Mouse (Mus musculus) hindbrain, embryonic 12.5 days (tissue): ENCODE results near the gene Smoc2. TPM values are rescaled to one million over a fixed set of nuclear protein-coding genes. Genes with fewer than 3 reads are reported as not detected.

Experiments
- ATAC-seq: fragments of 200-750 bp; cut with Nextera tagmentation; 2 replicates; pipeline ENCODE4 v1.8.0; 2017; ENCODE audit warnings: moderate TSS enrichment; ENCODE audit not compliant: low FRiP score
- H3K27ac ChIP-seq: fragments of 300-500 bp; sonication (generic); 2 replicates; pipeline ENCODE4 v1.5.1; 2016; ENCODE audit warnings: mild to moderate bottlenecking
- H3K27me3 ChIP-seq: fragments of 300-500 bp; sonication (generic); 2 replicates; pipeline ENCODE4 v1.6.1; 2016; ENCODE audit warnings: mild to moderate bottlenecking
- H3K36me3 ChIP-seq: fragments of 300-500 bp; sonication (generic); 2 replicates; pipeline ENCODE4 v1.6.1; 2016; ENCODE audit warnings: mild to moderate bottlenecking
- H3K4me1 ChIP-seq: fragments of 300-500 bp; sonication (generic); 2 replicates; pipeline ENCODE4 v1.6.1; 2016
- H3K4me2 ChIP-seq: fragments of 300-500 bp; sonication (generic); replicated peaks from 2 replicates; pipeline ENCODE4 v1.6.1; 2016; ENCODE audit warnings: mild to moderate bottlenecking
- H3K4me3 ChIP-seq: fragments of 300-500 bp; sonication (generic); 2 replicates; pipeline ENCODE4 v1.5.1; 2016; ENCODE audit warnings: mild to moderate bottlenecking
- H3K9ac ChIP-seq: fragments of 300-500 bp; sonication (generic); 2 replicates; pipeline ENCODE4 v1.6.1; 2016; ENCODE audit warnings: mild to moderate bottlenecking, moderate library complexity
- H3K9me3 ChIP-seq: fragments of 300-500 bp; sonication (generic); replicated peaks from 2 replicates; pipeline ENCODE4 v1.6.1; 2016; ENCODE audit warnings: mild to moderate bottlenecking
- WGBS: fragments of 180-500 bp; shearing (Covaris S2); methylation state at CpG from one replicate; pipeline ENCODE4 v1.1.7; 2016; 5-methylcytosine and 5-hydroxymethylcytosine counted together
- polyA plus RNA-seq: library from polyadenylated mRNA; unstranded; fragments of >200 nt; fragmentation: Nextera tagmentation; extraction: Ambion mirVana; gene quantifications from 2 replicates; pipeline ENCODE4 v1.2.1, GENCODE M21; 2016

Gene Smoc2
- 59.2 and 70.5 TPM in 2 replicates for polyA plus RNA-seq

DNA sequence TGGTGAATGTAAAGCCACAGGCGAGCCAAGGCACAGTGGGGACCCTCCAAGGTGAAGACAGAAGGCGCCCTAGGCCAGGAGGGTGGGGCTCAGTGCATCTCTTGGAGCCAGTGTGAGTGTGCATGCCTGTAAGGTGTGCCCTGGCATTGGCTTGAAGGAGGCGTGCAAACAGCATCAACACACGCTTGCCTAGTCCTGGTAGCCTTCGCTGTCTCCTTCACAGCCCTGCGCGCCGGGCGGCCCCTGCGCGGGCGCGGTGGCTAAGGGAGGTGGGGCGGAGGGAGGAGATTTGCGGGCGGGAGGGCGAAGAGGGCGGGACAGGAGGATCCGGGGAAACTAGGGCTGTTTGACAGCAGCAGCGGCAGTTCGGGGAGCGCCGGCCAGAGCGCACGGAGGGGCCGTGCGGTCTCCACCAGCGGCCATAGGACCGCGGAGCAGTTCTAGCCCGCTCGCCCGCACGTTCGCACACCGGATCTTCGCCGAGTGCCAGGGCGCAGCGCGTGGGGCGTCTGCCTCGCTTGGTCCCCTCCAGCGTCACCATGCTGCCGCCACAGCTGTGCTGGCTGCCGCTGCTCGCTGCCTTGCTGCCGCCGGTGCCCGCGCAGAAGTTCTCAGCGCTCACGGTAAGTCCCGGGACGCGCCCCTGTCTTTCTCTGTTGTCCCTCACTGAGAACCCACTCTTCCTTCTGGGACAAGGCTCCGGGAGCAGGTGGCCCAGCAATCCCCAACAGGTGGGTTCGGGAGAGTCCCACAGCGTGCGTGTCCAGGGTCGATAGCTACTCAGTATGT, at the start of gene Smoc2:
Gene Smoc2, plus strand, starts transcription at position 330 of the 789 bp plus-strand sequence.
- no peaks in the 10 kb centered on the region for H3K9me3 ChIP-seq
- ATAC-seq: peak; percentile 58
- peaks cover 23% of the 10 kb centered on the region for H3K4me1 ChIP-seq
- H3K9ac ChIP-seq: peak within 1 kb of the TSS; percentile 50
- no peaks in the 10 kb centered on the region for H3K36me3 ChIP-seq
- under 1% methylated on average over 55 of the region's 61 CpGs for WGBS
- H3K27me3 ChIP-seq: peaks cover 62% of the 10 kb centered on the region
- peak within 1 kb of the TSS; percentile 49 for H3K4me3 ChIP-seq
- peak within 1 kb of the TSS; percentile 91 for H3K4me2 ChIP-seq
- no peak within 1 kb of the TSS for H3K27ac ChIP-seq

DNA sequence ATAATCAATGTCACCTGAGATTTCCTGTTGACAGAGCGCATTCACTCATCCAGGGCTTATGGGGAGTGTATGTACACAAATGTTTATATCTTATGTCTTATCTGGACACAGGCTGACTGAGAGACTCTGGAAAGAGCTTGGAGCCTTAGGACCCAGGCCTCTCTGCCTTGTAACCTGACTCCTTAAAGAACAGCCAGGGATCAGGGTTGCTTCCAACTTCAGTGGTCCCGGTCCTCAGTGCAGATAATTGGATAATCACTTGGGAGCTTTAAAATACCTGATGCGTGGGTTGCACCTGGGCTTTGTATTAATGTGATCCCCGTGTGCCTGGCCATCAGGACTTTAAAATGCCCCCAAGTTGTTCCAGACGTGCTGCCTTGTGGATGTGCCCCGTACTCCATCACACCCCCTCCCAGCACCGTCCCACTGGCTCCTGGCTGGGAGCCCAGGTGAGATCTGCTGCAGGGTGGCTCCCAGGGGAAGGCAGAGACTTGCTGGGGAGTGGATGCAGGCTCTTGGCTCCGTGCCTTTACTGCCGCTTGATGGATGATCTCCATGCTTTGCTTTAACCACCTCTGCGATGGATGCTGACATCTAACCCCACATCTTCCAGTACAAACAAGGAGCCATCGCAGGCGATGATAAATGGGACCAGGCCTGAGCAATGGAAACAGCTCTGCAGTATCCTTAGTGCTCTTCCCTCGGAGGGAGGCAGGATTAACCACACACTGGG, 48.4 kb upstream of the Smoc2 start:
- WGBS: 18% methylated on average over 13 of the region's 13 CpGs
- Histone ChIP-seq H3K27ac (no peak overlapping the region), H3K36me3 (no peaks in the 10 kb centered on the region), H3K4me2 (no peak overlapping the region), H3K9me3 (no peaks in the 10 kb centered on the region), H3K27me3 (no peaks in the 10 kb centered on the region), H3K9ac (no peak overlapping the region), H3K4me1 (peaks cover 10% of the 10 kb centered on the region), H3K4me3 (no peak overlapping the region)
- ATAC-seq: 0 out of 2 replicates have a peak, but pooled peaks have one; percentile 23

DNA sequence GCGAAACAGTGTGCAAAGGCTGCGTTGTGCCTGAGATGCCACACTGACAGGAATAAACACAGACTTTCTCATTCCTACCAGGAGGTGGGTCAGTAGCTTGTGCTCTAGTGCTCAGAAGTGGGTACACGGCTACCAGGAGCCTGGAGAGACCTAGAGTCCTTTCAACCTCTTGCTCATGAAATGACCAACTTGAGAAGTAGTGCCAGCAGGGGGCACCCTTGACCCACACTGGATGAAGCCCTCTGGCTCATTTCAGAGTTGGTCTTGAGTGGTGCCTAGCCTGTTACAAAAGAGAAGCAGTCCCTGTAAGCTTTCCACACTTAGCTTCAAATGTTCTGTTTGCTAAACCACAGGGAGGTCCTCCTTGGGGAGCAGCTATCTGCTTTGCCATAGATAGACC, 46.7 kb upstream of the Smoc2 start:
- WGBS: 58% methylated on average over 3 of the region's 3 CpGs
- H3K9me3 ChIP-seq: no peaks in the 10 kb centered on the region
- no peak overlapping the region for H3K9ac ChIP-seq
- H3K4me3 ChIP-seq: no peak overlapping the region
- no peaks in the 10 kb centered on the region for H3K27me3 ChIP-seq
- H3K4me2 ChIP-seq: no peak overlapping the region
- peak; percentile 29 for ATAC-seq
- peaks cover 10% of the 10 kb centered on the region for H3K4me1 ChIP-seq
- H3K27ac ChIP-seq: no peak overlapping the region
- H3K36me3 ChIP-seq: no peaks in the 10 kb centered on the region

DNA sequence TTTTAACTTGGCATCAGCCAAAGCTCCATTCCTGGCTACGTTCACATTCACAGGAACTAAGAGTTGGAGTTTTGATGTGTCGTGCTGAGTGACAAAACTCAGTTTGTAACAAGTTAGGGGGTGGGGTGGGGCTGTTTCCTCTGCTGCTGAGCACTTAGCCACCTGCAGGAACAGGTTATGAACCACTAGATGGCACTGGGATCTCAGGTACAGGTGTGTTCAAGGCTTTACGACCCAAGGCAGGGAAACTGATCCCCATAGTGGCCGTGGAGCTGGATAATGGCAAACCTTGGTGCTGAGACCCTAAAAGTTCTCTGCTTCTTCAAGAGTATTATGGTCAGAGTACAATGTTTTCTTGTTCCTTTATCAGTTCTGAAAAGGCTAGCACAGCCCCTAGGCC, 45.6 kb upstream of the Smoc2 start:
- Histone ChIP-seq H3K4me2 (no peak overlapping the region), H3K36me3 (no peaks in the 10 kb centered on the region), H3K9ac (no peak overlapping the region), H3K27me3 (no peaks in the 10 kb centered on the region), H3K9me3 (no peaks in the 10 kb centered on the region), H3K4me3 (no peak overlapping the region), H3K4me1 (peaks cover 10% of the 10 kb centered on the region), H3K27ac (no peak overlapping the region)
- no peak for ATAC-seq
- 59% methylated on average over 4 of the region's 4 CpGs for WGBS

DNA sequence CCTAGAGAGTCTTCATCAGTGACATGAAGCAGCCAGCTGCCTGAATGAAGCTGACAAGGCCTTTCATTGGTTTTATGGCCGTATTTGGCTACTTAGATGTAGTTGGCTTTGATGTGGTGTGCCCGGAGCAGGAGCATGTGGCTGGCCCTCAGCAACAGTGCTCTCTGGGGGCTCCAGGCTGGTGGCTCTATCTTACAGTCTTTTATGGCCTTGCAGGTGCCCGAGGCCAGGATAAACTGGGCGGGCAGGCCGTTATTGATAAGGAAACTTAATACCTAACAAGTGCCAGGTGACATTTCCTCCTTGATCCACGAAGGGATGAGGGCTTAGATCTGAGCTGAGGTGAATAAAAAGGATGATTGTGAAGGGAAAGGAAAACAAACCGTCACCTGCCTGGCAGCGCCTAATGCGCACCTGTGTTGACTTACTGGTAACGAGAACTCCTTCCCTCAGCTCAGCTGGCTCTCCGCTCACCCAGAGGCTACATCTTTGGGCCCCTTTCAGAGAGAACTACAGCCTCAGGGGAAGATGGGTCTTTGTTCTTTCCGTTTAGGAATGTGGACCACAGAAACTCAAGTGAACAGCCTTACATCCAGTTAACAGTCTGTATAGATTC, 44.4 kb upstream of the Smoc2 start:
- WGBS: 69% methylated on average over 12 of the region's 12 CpGs
- H3K4me2 ChIP-seq: no peak overlapping the region
- H3K4me1 ChIP-seq: peaks cover 10% of the 10 kb centered on the region
- H3K27me3 ChIP-seq: no peaks in the 10 kb centered on the region
- no peak overlapping the region for H3K27ac ChIP-seq
- no peaks in the 10 kb centered on the region for H3K9me3 ChIP-seq
- H3K9ac ChIP-seq: no peak overlapping the region
- H3K4me3 ChIP-seq: no peak overlapping the region
- H3K36me3 ChIP-seq: no peaks in the 10 kb centered on the region
- no peak for ATAC-seq

DNA sequence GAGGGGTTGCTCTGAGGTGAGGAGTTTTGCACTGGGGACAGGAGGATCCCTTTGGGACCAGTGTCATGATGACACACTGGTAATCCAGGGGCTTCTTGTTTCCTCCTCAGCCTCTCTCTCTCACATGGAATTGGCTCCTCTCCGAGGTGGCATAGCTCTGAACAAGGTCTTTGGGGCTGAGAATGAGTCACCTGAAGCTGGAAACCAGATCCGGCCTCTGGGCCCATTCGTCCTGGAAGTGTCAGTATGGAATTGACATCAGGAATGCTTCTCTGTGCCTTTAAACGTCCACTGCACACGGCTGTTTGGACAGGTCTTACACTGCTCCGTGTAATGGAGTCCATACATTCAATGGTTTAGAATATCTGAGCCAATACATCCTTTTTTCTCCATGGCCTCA, 42.2 kb upstream of the Smoc2 start:
- H3K4me1 ChIP-seq: no peaks in the 10 kb centered on the region
- H3K27ac ChIP-seq: no peak overlapping the region
- WGBS: 73% methylated on average over 6 of the region's 6 CpGs
- no peaks in the 10 kb centered on the region for H3K36me3 ChIP-seq
- no peak for ATAC-seq
- H3K4me3 ChIP-seq: no peak overlapping the region
- no peaks in the 10 kb centered on the region for H3K9me3 ChIP-seq
- H3K27me3 ChIP-seq: no peaks in the 10 kb centered on the region
- no peak overlapping the region for H3K4me2 ChIP-seq
- no peak overlapping the region for H3K9ac ChIP-seq

DNA sequence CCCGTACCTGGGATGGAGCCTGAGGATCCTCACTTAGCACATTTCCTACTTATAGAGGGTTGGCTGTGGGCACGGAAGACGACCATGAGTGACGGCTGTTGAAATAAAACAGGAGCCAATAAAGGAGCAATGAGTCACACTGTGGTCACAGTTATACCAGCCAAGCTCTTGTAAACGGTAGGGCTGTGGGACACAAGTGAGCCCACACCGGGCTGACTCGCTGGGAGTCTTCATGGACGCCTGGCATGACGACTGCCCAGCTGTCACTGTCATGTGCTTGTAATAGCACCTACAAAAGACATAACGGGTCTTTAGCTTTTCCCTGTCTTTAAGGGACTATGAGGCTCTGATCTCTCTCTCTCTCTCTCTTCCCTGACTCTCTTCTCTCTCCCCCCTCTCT, 39.3 kb upstream of the Smoc2 start:
- H3K4me3 ChIP-seq: no peak overlapping the region
- WGBS: 88% methylated on average over 10 of the region's 10 CpGs
- H3K27me3 ChIP-seq: no peaks in the 10 kb centered on the region; the same call in none of the 2 replicates
- no peak for ATAC-seq
- no peaks in the 10 kb centered on the region for H3K4me1 ChIP-seq
- no peak overlapping the region for H3K27ac ChIP-seq
- no peaks in the 10 kb centered on the region for H3K36me3 ChIP-seq
- no peak overlapping the region for H3K4me2 ChIP-seq
- H3K9me3 ChIP-seq: no peaks in the 10 kb centered on the region
- no peak overlapping the region for H3K9ac ChIP-seq

DNA sequence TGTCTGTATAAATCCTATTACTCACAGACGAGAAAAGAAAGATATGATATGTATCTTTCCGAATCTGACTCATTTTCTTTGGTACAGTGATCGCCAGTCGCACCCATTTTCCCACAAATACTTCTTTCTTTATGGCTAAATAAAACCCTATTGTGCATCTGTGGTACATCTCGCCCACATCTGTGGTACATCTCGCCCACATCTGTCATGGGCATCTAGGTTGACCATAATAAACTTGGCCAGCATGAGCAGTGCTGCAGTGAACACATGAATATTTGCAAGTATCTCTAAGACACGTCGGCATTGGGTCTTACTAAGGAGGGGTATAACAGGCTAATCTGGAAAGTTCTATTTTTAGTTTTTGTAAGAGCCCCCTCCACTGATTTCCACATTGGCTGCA, 36.7 kb upstream of the Smoc2 start:
- WGBS: 94% methylated on average over 8 of the region's 8 CpGs

DNA sequence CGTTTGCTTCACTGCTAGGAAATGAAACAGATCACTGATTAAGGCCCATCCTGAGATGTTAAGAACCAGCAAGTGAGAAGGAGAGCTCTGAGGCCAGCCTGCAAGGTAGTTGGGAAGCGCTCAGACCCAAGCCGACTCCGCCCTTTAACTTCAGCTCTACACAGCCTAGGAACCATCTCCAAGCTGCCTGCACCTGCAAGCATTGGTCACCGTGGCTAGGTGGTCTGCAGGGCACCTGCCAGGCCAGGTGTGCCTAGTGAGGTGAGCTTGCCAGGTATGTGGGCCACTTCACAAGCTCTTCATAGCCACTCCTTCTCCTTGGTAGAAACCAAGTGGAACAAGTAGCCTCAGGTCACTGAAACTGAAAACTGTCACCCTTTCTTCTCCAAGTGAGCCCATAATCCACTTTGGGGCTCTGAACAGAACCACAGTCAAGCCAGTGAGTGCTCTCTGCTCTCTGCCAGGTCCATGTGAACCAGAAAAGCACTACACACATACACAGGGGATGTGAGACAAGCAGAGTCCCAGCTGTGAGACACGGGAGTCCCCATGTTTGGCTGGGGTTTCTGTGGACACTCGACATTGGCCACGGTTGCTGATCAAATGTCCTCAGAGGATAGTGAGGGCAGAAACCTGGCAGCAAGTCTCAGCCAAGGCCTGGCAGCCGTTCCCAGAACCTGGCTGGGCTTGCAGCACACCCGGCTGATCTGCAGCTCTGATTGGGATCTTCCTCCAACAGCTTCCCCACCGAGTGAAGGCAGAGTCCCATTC, 34.9 kb upstream of the Smoc2 start:
- Histone ChIP-seq H3K36me3 (no peaks in the 10 kb centered on the region), H3K27ac (no peak overlapping the region), H3K9ac (no peak overlapping the region), H3K4me2 (no peak overlapping the region), H3K4me3 (no peak overlapping the region), H3K27me3 (peaks cover 3% of the 10 kb centered on the region), H3K9me3 (no peaks in the 10 kb centered on the region), H3K4me1 (no peaks in the 10 kb centered on the region)
- 73% methylated on average over 11 of the region's 11 CpGs for WGBS
- ATAC-seq: no peak

More for the DNA sequence above, 36.7 kb upstream of the Smoc2 start:
- Histone ChIP-seq H3K36me3 (no peaks in the 10 kb centered on the region), H3K4me2 (no peak overlapping the region), H3K9me3 (no peaks in the 10 kb centered on the region), H3K27ac (no peak overlapping the region), H3K27me3 (peaks cover 3% of the 10 kb centered on the region), H3K4me3 (no peak overlapping the region), H3K4me1 (no peaks in the 10 kb centered on the region), H3K9ac (no peak overlapping the region)
- no peak for ATAC-seq

DNA sequence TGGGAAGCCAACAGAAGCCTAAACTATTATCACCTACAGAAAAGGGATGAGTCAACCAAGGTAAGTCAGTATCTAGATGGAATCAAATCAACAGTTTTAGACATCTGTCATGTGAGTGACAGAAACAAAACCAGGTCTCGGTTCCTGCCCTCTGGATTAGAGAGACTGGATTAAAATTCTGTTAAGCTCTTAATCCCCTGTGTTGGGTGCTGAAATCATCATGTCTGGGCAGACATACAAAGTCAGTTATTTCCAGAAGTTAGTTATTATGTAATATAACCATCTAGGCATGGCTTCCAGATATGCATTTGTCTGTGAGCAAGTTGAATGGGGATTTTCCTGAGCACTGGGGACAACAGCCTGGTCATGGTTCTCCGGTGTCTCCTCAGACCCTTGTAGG, 33.0 kb upstream of the Smoc2 start:
- H3K9ac ChIP-seq: no peak overlapping the region
- no peaks in the 10 kb centered on the region for H3K36me3 ChIP-seq
- no peak overlapping the region for H3K27ac ChIP-seq
- H3K4me1 ChIP-seq: no peaks in the 10 kb centered on the region
- WGBS: 91% methylated on average over 2 of the region's 2 CpGs
- H3K27me3 ChIP-seq: peaks cover 3% of the 10 kb centered on the region
- H3K9me3 ChIP-seq: no peaks in the 10 kb centered on the region
- no peak for ATAC-seq
- H3K4me2 ChIP-seq: no peak overlapping the region
- H3K4me3 ChIP-seq: no peak overlapping the region

DNA sequence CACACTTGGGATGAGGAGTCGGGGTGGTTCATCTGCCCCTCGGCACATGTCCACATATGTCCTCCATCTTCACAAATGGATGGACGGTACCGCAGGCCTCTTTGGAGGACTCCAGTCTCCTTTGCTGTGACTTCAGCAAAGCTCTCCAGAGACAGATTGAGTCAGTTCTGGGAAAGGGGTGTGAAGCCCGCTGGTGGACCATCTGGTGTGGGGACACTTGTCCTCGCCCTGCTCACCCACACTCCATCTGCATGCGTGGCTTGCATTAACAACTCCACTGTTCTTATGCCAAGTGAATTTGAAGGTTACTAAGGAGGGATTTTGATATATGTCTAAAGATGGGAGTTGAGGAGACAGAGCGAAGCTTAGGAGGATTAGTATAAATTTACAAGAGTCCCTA, 31.4 kb upstream of the Smoc2 start:
- no peak overlapping the region for H3K27ac ChIP-seq
- no peak overlapping the region for H3K4me2 ChIP-seq
- peaks cover 3% of the 10 kb centered on the region for H3K27me3 ChIP-seq
- H3K9me3 ChIP-seq: no peaks in the 10 kb centered on the region
- ATAC-seq: no peak
- no peak overlapping the region for H3K4me3 ChIP-seq
- no peak overlapping the region for H3K9ac ChIP-seq
- no peaks in the 10 kb centered on the region for H3K36me3 ChIP-seq
- no peaks in the 10 kb centered on the region for H3K4me1 ChIP-seq
- WGBS: 94% methylated on average over 8 of the region's 8 CpGs

DNA sequence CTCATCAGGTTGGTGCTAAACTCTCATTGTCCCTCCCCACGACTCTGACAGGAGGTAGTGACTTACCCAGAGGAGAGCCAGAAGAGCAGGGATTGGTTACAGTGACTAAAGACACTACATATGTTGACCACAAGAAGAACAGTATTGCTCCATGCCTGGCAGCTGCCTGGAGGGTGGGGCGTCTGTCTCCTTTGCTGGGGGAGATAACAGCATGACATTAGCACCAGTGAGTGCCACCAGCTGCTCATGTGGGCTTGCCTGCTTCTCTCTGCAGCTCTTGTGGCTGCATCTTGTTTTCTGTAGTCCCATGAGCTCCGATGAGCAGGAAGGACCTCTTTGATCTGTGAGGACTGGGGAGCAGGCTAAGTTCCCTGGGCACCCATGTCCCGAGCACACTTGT, 29.7 kb upstream of the Smoc2 start:
- H3K4me3 ChIP-seq: no peak overlapping the region
- peaks cover 3% of the 10 kb centered on the region; the same call in 1 of the 2 replicates for H3K27me3 ChIP-seq
- H3K27ac ChIP-seq: no peak overlapping the region
- no peaks in the 10 kb centered on the region for H3K9me3 ChIP-seq
- H3K9ac ChIP-seq: no peak overlapping the region
- WGBS: 73% methylated on average over 4 of the region's 4 CpGs
- no peak for ATAC-seq
- no peaks in the 10 kb centered on the region for H3K36me3 ChIP-seq
- H3K4me1 ChIP-seq: no peaks in the 10 kb centered on the region
- H3K4me2 ChIP-seq: no peak overlapping the region
